Mouse (Mus musculus) T-helper 2 cell (primary cell): ENCODE measurements around the gene Itprip.
"Not testable (repeated sequence)": the region's sequence is repeated elsewhere in the genome, so short reads cannot be mapped to it uniquely, and the experiment has no call there.

Experiments used
- in situ Hi-C: fragments of 300-600 bp; cut with MboI, MseI; formaldehyde crosslinking; loops from one replicate; pipeline ENCODE4 v1.15.1; 2025; ENCODE audit warnings: high pct_unique_total_duplicates

The Itprip gene

GRCm38 (mm10) chr19:47853951-47854795, 64.9 kb downstream of the Itprip start:
- in situ Hi-C loops = no loop called here

DNA sequence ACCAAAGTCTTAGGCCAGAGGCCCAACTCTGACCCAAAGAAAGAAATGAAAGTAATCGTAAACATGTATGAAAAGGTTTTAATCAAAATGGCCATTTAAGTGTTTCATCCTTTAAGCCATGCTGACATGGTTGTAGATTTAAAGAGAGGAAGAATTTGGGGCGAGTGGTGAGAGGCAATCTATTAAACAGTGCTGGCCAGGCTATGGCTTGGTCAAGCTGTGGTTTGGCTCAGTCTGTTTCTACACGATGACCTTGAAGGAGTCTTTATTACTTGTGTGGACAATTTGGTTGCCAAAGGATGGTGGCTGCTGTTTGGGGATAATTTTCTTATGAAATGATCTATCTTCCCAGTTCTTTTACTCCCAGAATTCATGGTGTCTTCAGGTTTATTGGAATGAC, 66.0 kb downstream of the Itprip start:
- in situ Hi-C loops = no loop called here

DNA sequence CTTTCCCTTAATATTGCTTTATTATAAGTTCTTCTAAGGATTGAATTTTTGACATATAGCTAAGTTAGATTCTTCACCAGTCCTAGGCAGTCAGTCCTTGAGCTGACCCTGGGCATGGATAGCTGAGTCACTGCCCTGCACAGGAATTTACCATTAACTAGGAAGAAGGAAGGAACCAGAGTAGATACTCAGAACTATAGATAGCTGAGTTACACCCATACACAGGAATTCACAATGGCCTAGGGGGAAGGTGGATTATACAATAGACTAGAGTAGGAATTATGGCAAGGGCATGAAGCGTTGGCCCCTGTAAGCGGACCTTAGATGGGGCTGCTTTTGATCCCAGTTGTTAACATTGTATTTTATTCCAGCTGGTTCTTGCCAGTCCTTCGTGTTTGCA, 67.0 kb downstream of the Itprip start:
- in situ Hi-C loops = not testable (repeated sequence)

DNA sequence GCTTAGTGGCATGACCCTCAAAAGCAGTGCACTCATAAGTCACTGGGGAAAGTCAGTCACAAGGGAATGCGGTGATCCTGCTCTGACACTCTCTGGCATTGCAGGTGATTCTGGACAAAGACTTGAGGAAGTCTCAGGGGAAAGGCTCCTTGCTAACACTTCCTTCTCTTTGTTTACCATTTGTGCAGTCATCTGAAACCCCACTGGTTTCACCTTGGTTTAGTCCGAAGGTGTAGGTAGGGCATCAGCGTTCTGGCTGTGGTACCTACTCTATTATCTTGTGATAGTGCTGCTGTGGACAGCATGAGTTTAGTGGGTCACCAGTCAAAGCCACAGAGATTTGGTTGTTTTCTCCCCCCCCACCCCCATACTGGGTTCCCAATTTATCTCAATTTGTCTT, 69.4 kb downstream of the Itprip start:
- in situ Hi-C loops = no loop called here
